Mouse (Mus musculus) MN1 (cell line): ENCODE data around the gene Nid2.

Experiments
- DNase-seq: peaks from one replicate; pipeline ENCODE4 v3.0.0-alpha.2; 2016; ENCODE audit warnings: low spot score

Nid2 gene

GRCm38 (mm10) chr14:19785797-19786588, 34.9 kb downstream of the Nid2 start:
- DNase-seq = no peak

GRCm38 (mm10) chr14:19788443-19788842, 37.4 kb downstream of the Nid2 start:
- no peak for DNase-seq

GRCm38 (mm10) chr14:19794881-19795280, 43.8 kb downstream of the Nid2 start:
- DNase-seq = no peak

- no peak for DNase-seq
These were observed 45.7 kb downstream of the Nid2 start for GRCm38 (mm10) chr14:19796541-19797304.

GRCm38 (mm10) chr14:19800485-19800884, 49.4 kb downstream of the Nid2 start:
- no peak for DNase-seq

- DNase-seq = no peak
These were observed 50.6 kb downstream of the Nid2 start for GRCm38 (mm10) chr14:19801474-19802215.

- no peak for DNase-seq
These were observed 52.2 kb downstream of the Nid2 start for GRCm38 (mm10) chr14:19803222-19803621.

GRCm38 (mm10) chr14:19803623-19804022, 52.6 kb downstream of the Nid2 start:
- peak; percentile 17 for DNase-seq

- DNase-seq = no peak
These were observed 56.3 kb downstream of the Nid2 start for GRCm38 (mm10) chr14:19807339-19807738.

- no peak for DNase-seq
These were observed 56.8 kb downstream of the Nid2 start for GRCm38 (mm10) chr14:19807858-19808257.

GRCm38 (mm10) chr14:19809934-19810333, 58.9 kb downstream of the Nid2 start:
- peak; percentile 12 for DNase-seq

GRCm38 (mm10) chr14:19813061-19813460, 62.0 kb downstream of the Nid2 start:
- DNase-seq = no peak

GRCm38 (mm10) chr14:19817949-19818348, 66.9 kb downstream of the Nid2 start:
- peak; percentile 75 for DNase-seq

GRCm38 (mm10) chr14:19821686-19822085, 70.6 kb downstream of the Nid2 start:
- no peak for DNase-seq

GRCm38 (mm10) chr14:19823321-19824142, 72.5 kb downstream of the Nid2 start, which contains the start of gene Rtraf:
Gene Rtraf, minus strand, starts transcription at chr14:19823824.
- DNase-seq = peak; percentile 94

GRCm38 (mm10) chr14:19825481-19825880, 74.4 kb downstream of the Nid2 start:
- peak; percentile 22 for DNase-seq

GRCm38 (mm10) chr14:19836289-19836688, 85.2 kb downstream of the Nid2 start:
- DNase-seq = no peak

- DNase-seq = peak; percentile 63
These were observed 88.7 kb downstream of the Nid2 start for GRCm38 (mm10) chr14:19839600-19840332.

GRCm38 (mm10) chr14:19853471-19853870, 102.4 kb downstream of the Nid2 start:
- DNase-seq = no peak

- DNase-seq = no peak
These were observed 107.2 kb downstream of the Nid2 start for GRCm38 (mm10) chr14:19858279-19858678.
